Mouse (Mus musculus): ENCODE data around the gene Sertad1. TPM values are rescaled to one million over a fixed set of nuclear protein-coding genes. Genes with fewer than 3 reads are reported as not detected.
A peak's percentile ranks its signal among the peaks of the same experiment; 100 is the strongest.

Sertad1 gene
- total and polyA plus RNA-seq, 2 experiments from 2014 or later, result 7.7 to 9.4 TPM

DNA sequence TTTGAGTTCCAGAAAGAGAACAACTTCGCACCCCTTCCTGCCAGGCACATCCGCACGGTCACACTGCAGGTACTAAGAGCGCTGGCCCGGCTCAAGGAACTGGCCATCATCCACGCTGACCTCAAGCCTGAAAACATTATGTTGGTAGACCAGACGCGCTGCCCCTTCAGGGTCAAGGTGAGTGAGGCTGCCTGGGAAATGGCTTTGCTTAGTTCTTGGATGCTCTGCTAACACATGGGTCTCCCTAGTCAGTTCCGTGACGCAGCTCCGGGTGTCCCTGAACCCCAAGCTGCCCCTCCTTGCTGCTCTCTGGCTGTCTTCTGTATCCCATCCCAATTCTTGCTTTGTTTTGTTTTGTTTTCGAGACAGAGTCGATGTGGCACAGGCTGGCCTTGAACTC, 37.1 kb downstream of the Sertad1 start:
- DNase-seq (ENCODE audit: low spot score), result no peak
- no peak for TF ChIP-seq CTCF (IDR thresholded peaks at IDR 0.05; ENCODE audit: low read depth)
- Histone ChIP-seq H3K27ac (no peak overlapping the region), H3K36me3 (ENCODE audit: insufficient read depth, low read length) (no peaks in the 10 kb centered on the region), H3K27me3 (ENCODE audit: insufficient read depth, low read length) (no peaks in the 10 kb centered on the region), H3K4me3 (ENCODE audit: low read length) (no peak overlapping the region), H3K4me2 (ENCODE audit: low read depth, low read length) (no peak overlapping the region), H3K4me1 (ENCODE audit: insufficient read depth, low read length) (no peaks in the 10 kb centered on the region), H3K9ac (replicated peaks; ENCODE audit: low read length) (no peak overlapping the region), H3K9me3 (ENCODE audit: low read length) (no peaks in the 10 kb centered on the region)
- WGBS, result 94% methylated on average over 13 of the region's 13 CpGs
- no peak for ATAC-seq

DNA sequence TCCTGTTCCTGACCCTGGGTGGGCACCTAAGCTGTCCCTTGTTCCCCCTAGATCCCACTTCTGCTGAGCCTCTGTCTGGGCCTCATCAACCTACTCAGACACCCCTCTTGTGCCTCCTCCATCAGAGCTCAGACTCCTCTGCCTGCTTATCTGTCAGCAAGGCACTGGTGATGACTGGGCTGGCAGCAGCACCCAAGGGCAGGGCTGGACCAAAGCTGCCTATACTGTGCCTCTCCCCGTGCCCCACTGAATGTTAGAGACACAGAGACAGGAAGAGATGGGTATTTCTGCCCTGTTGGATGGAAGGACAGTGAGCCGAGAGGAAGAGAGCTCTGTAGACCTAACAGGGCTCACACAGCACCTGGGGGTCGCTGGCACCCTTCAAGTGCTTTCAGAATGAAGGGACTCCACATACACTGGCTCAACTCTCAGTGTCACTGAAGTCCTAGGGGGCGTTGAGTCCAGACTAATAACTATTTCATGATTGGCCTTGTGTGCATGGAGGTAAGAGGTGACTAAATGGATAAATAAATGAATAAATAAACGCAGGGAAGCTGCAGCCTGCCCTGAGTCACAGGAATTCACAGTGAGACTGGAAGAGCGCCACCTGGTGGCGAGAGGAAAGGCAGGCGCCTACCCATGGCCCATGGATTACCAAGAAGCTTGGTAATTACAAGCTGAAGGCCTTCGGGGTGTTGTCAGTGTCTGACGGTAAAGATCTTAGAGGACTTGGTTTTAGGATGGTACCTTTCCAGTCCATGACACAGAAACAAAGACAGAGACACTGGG, 39.5 kb downstream of the Sertad1 start:
- H3K9me3 ChIP-seq (ENCODE audit: low read length), result no peaks in the 10 kb centered on the region
- no peaks in the 10 kb centered on the region for H3K27me3 ChIP-seq (ENCODE audit: insufficient read depth, low read length)
- no peak overlapping the region for H3K4me2 ChIP-seq (ENCODE audit: low read depth, low read length)
- H3K9ac ChIP-seq (replicated peaks; ENCODE audit: low read length), result no peak overlapping the region
- WGBS, result 21% methylated on average over 10 of the region's 10 CpGs
- no peak overlapping the region for H3K27ac ChIP-seq
- no peak overlapping the region for H3K4me3 ChIP-seq (ENCODE audit: low read length)
- peak; percentile 98 for TF ChIP-seq CTCF (IDR thresholded peaks at IDR 0.05; ENCODE audit: low read depth)
- peak; percentile 82 for ATAC-seq
- no peaks in the 10 kb centered on the region for H3K4me1 ChIP-seq (ENCODE audit: insufficient read depth, low read length)
- H3K36me3 ChIP-seq (ENCODE audit: insufficient read depth, low read length), result peaks cover 9% of the 10 kb centered on the region
- DNase-seq (ENCODE audit: low spot score), result peak; percentile 94

DNA sequence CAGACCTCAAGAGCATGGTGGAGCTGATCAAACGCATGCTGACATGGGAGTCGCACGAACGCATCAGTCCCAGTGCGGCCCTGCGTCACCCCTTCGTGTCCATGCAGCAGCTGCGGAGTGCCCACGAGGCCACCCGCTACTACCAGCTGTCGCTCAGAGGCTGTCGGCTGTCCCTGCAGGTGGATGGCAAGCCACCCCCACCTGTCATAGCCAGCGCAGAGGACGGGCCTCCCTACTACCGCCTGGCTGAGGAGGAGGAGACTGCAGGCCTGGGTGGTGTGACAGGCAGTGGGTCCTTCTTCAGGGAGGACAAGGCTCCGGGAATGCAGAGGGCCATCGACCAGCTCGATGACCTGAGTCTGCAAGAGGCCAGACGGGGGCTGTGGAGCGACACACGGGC, 42.4 kb downstream of the Sertad1 start:
- Histone ChIP-seq H3K9ac (replicated peaks; ENCODE audit: low read length) (no peak overlapping the region), H3K4me2 (ENCODE audit: low read depth, low read length) (no peak overlapping the region), H3K36me3 (ENCODE audit: insufficient read depth, low read length) (peaks cover 23% of the 10 kb centered on the region), H3K27ac (no peak overlapping the region), H3K4me1 (ENCODE audit: insufficient read depth, low read length) (no peaks in the 10 kb centered on the region), H3K27me3 (ENCODE audit: insufficient read depth, low read length) (no peaks in the 10 kb centered on the region), H3K9me3 (ENCODE audit: low read length) (no peaks in the 10 kb centered on the region), H3K4me3 (ENCODE audit: low read length) (no peak overlapping the region)
- TF ChIP-seq CTCF (IDR thresholded peaks at IDR 0.05; ENCODE audit: low read depth), result peak; percentile 23; the same call in 1 of the 2 replicates
- no peak for ATAC-seq
- 72% methylated on average over 21 of the region's 21 CpGs for WGBS
- DNase-seq (ENCODE audit: low spot score), result no peak

DNA sequence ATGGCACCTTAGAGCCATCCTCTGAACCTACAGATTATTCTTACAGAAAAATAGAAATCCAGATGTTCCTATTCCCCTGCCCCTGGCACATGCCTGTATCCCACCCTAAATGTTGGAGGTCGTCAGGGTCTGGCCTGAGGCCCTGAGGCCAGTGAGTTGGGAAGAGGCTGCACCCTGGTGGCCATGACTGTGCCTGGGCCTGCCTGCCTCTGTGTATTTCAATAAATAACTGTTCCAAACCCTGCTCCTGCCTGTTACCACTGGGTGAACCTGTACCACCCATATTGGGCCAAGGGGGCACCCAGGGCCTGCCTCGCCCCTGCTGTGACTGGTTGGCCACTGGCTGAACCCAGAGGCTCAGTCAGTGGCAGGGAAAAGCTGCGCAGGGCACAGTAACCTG, 44.2 kb downstream of the Sertad1 start:
- Histone ChIP-seq H3K4me1 (ENCODE audit: insufficient read depth, low read length) (no peaks in the 10 kb centered on the region), H3K9me3 (ENCODE audit: low read length) (no peaks in the 10 kb centered on the region), H3K27me3 (ENCODE audit: insufficient read depth, low read length) (no peaks in the 10 kb centered on the region), H3K4me3 (ENCODE audit: low read length) (no peak overlapping the region), H3K36me3 (ENCODE audit: insufficient read depth, low read length) (peaks cover 33% of the 10 kb centered on the region), H3K27ac (no peak overlapping the region), H3K9ac (replicated peaks; ENCODE audit: low read length) (no peak overlapping the region), H3K4me2 (ENCODE audit: low read depth, low read length) (no peak overlapping the region)
- ATAC-seq (no peak), DNase-seq (ENCODE audit: low spot score) (no peak)
- WGBS, result 77% methylated on average over 3 of the region's 3 CpGs
- peak; percentile 36; the same call in 1 of the 2 replicates for TF ChIP-seq CTCF (IDR thresholded peaks at IDR 0.05; ENCODE audit: low read depth)

DNA sequence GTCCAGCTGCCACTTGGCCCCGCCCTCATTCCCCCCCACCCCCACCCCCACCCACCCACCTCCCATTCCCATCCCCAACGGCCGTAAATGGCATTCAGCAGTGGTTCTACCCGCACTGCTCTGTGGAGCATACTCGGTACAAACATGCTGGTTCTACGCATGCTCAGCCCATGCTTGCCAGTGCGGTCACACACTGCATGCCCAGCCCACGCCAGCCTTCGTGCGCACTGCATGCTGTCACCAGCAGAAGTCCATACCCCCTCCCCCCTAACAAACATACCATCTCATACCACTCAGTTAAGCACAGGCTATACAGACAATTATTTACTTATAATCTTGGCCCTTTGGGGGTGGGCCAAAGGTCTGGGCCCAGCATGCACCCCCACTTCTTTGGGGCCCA, 45.0 kb downstream of the Sertad1 start:
- H3K27ac ChIP-seq, result no peak overlapping the region
- H3K4me3 ChIP-seq (ENCODE audit: low read length), result no peak overlapping the region
- peaks cover 40% of the 10 kb centered on the region for H3K36me3 ChIP-seq (ENCODE audit: insufficient read depth, low read length)
- DNase-seq (ENCODE audit: low spot score) (no peak), ATAC-seq (no peak)
- H3K27me3 ChIP-seq (ENCODE audit: insufficient read depth, low read length), result no peaks in the 10 kb centered on the region
- TF ChIP-seq CTCF (IDR thresholded peaks at IDR 0.05; ENCODE audit: low read depth), result no peak
- H3K9me3 ChIP-seq (ENCODE audit: low read length), result no peaks in the 10 kb centered on the region
- H3K4me2 ChIP-seq (ENCODE audit: low read depth, low read length), result no peak overlapping the region
- H3K9ac ChIP-seq (replicated peaks; ENCODE audit: low read length), result no peak overlapping the region
- 90% methylated on average over 10 of the region's 10 CpGs for WGBS
- H3K4me1 ChIP-seq (ENCODE audit: insufficient read depth, low read length), result no peaks in the 10 kb centered on the region

GRCm38 (mm10) chr7:27532480-27533050, 45.9 kb downstream of the Sertad1 start:
- no peak overlapping the region for H3K9ac ChIP-seq (replicated peaks; ENCODE audit: low read length)
- no peak for TF ChIP-seq CTCF (IDR thresholded peaks at IDR 0.05; ENCODE audit: low read depth)
- H3K4me3 ChIP-seq (ENCODE audit: low read length), result no peak overlapping the region
- no peak for ATAC-seq
- no peaks in the 10 kb centered on the region for H3K27me3 ChIP-seq (ENCODE audit: insufficient read depth, low read length)
- no peaks in the 10 kb centered on the region for H3K4me1 ChIP-seq (ENCODE audit: insufficient read depth, low read length)
- no peak overlapping the region for H3K4me2 ChIP-seq (ENCODE audit: low read depth, low read length)
- H3K9me3 ChIP-seq (ENCODE audit: low read length), result no peaks in the 10 kb centered on the region
- peaks cover 49% of the 10 kb centered on the region for H3K36me3 ChIP-seq (ENCODE audit: insufficient read depth, low read length)
- DNase-seq (ENCODE audit: low spot score), result no peak
- H3K27ac ChIP-seq, result no peak overlapping the region
- 92% methylated on average over 9 of the region's 9 CpGs for WGBS

GRCm38 (mm10) chr7:27535386-27535785, 48.7 kb downstream of the Sertad1 start:
- no peak overlapping the region for H3K9ac ChIP-seq (replicated peaks; ENCODE audit: low read length)
- peaks cover 65% of the 10 kb centered on the region for H3K36me3 ChIP-seq (ENCODE audit: insufficient read depth, low read length)
- DNase-seq (ENCODE audit: low spot score), result no peak

More at GRCm38 (mm10) chr7:27535386-27535785, 48.7 kb downstream of the Sertad1 start:
- ATAC-seq, result no peak
- Histone ChIP-seq H3K4me2 (ENCODE audit: low read depth, low read length) (no peak overlapping the region), H3K4me1 (ENCODE audit: insufficient read depth, low read length) (no peaks in the 10 kb centered on the region), H3K4me3 (ENCODE audit: low read length) (no peak overlapping the region), H3K27ac (no peak overlapping the region), H3K27me3 (ENCODE audit: insufficient read depth, low read length) (no peaks in the 10 kb centered on the region), H3K9me3 (ENCODE audit: low read length) (no peaks in the 10 kb centered on the region)
- TF ChIP-seq CTCF (IDR thresholded peaks at IDR 0.05; ENCODE audit: low read depth), result no peak
- WGBS, result 92% methylated on average over 2 of the region's 2 CpGs
